Mouse (Mus musculus): Measurements from ENCODE around the gene Vmn1r86.
"Not testable (repeated sequence)": the region's sequence is repeated elsewhere in the genome, so short reads cannot be mapped to it uniquely, and the experiment has no call there.

Vmn1r86 gene

GRCm38 (mm10) chr7:13119817-13120216, at the start of gene Vmn1r86:
Vmn1r86 (minus strand) TSS chr7:13119917.
- DNase-seq (ENCODE audit: low read depth, low spot score): no peak

- DNase-seq (ENCODE audit: low read depth, low spot score): no peak
Measured at GRCm38 (mm10) chr7:13159268-13159667, 39.6 kb upstream of the Vmn1r86 start, which contains the start of gene Vmn1r88. Vmn1r88 (plus strand) TSS chr7:13159568.

GRCm38 (mm10) chr7:13140057-13140456, 20.3 kb upstream of the Vmn1r86 start, which contains the start of gene Vmn1r87:
Vmn1r87 (minus strand) TSS chr7:13140157.
- DNase-seq (ENCODE audit: low read depth, low spot score): no peak

- DNase-seq (ENCODE audit: low read depth, low spot score): no peak
Measured at GRCm38 (mm10) chr7:13137340-13137739, 17.6 kb upstream of the Vmn1r86 start.

- no peak for DNase-seq (ENCODE audit: low read depth, low spot score)
Measured at GRCm38 (mm10) chr7:13131856-13132255, 12.1 kb upstream of the Vmn1r86 start.

GRCm38 (mm10) chr7:13123554-13124153, 3.9 kb upstream of the Vmn1r86 start:
- DNase-seq (ENCODE audit: low read depth, low spot score): not testable (repeated sequence)

- DNase-seq (ENCODE audit: low read depth, low spot score): no peak
Measured at GRCm38 (mm10) chr7:13095073-13095472, 24.6 kb downstream of the Vmn1r86 start, which contains the start of gene Vmn1r85. Vmn1r85 (minus strand) TSS chr7:13095173.

GRCm38 (mm10) chr7:13072293-13072692, 47.4 kb downstream of the Vmn1r86 start:
- no peak for DNase-seq (ENCODE audit: low read depth, low spot score)

- DNase-seq (ENCODE audit: low read depth, low spot score): not testable (repeated sequence)
Measured at GRCm38 (mm10) chr7:13063399-13063798, 56.3 kb downstream of the Vmn1r86 start.

GRCm38 (mm10) chr7:13059536-13059935, 60.2 kb downstream of the Vmn1r86 start:
- no peak for DNase-seq (ENCODE audit: low read depth, low spot score)

GRCm38 (mm10) chr7:13056913-13057700, 62.6 kb downstream of the Vmn1r86 start:
- DNase-seq (ENCODE audit: low read depth, low spot score): no peak

- peak; percentile 96 for DNase-seq (ENCODE audit: low read depth, low spot score)
Measured at GRCm38 (mm10) chr7:13054287-13055010, 65.3 kb downstream of the Vmn1r86 start, which contains the start of gene Mzf1. Mzf1 (minus strand) TSS chr7:13054764.

- DNase-seq (ENCODE audit: low read depth, low spot score): no peak
Measured at GRCm38 (mm10) chr7:13053961-13054286, 65.8 kb downstream of the Vmn1r86 start.

GRCm38 (mm10) chr7:13053501-13053900, 66.2 kb downstream of the Vmn1r86 start:
- no peak for DNase-seq (ENCODE audit: low read depth, low spot score)

GRCm38 (mm10) chr7:13053001-13053400, 66.7 kb downstream of the Vmn1r86 start:
- no peak for DNase-seq (ENCODE audit: low read depth, low spot score)
